Mouse (Mus musculus) A20 (cell line): ENCODE results near the gene Actr5.
A peak's percentile ranks its signal among the peaks of the same experiment; 100 is the strongest.

Source experiments
- DNase-seq: peaks from one replicate; pipeline ENCODE4 v3.0.0-alpha.2; 2011; ENCODE audit warnings: low read depth, low spot score

Actr5 gene

GRCm38 (mm10) chr2:158613541-158614417, 10.9 kb upstream of the Actr5 start:
- peak; percentile 58 for DNase-seq

GRCm38 (mm10) chr2:158614418-158614955, 10.2 kb upstream of the Actr5 start:
- no peak for DNase-seq

- no peak for DNase-seq
Measured at GRCm38 (mm10) chr2:158615161-158615680, 9.5 kb upstream of the Actr5 start.

GRCm38 (mm10) chr2:158615702-158616101, 9.0 kb upstream of the Actr5 start:
- no peak for DNase-seq

- no peak for DNase-seq
Measured at GRCm38 (mm10) chr2:158616296-158616695, 8.4 kb upstream of the Actr5 start.

GRCm38 (mm10) chr2:158616790-158617189, 7.9 kb upstream of the Actr5 start:
- no peak for DNase-seq

- no peak for DNase-seq
Measured at GRCm38 (mm10) chr2:158625231-158625630, 543 bp downstream of the Actr5 start.

- DNase-seq, result no peak
Measured at GRCm38 (mm10) chr2:158625697-158626096, 1.0 kb downstream of the Actr5 start.

- DNase-seq, result no peak
Measured at GRCm38 (mm10) chr2:158628858-158629257, 4.2 kb downstream of the Actr5 start.

GRCm38 (mm10) chr2:158629414-158629813, 4.7 kb downstream of the Actr5 start:
- peak; percentile 25 for DNase-seq

- no peak for DNase-seq
Measured at GRCm38 (mm10) chr2:158631873-158632272, 7.2 kb downstream of the Actr5 start.

- peak; percentile 64 for DNase-seq
Measured at GRCm38 (mm10) chr2:158641869-158642268, 17.2 kb downstream of the Actr5 start.

GRCm38 (mm10) chr2:158642587-158642986, 17.9 kb downstream of the Actr5 start:
- no peak for DNase-seq

GRCm38 (mm10) chr2:158643791-158644190, 19.1 kb downstream of the Actr5 start:
- no peak for DNase-seq

- DNase-seq, result no peak
Measured at GRCm38 (mm10) chr2:158651159-158651908, 26.6 kb downstream of the Actr5 start.

GRCm38 (mm10) chr2:158652985-158653384, 28.3 kb downstream of the Actr5 start:
- DNase-seq, result peak; percentile 80

GRCm38 (mm10) chr2:158654717-158655116, 30.0 kb downstream of the Actr5 start:
- DNase-seq, result no peak

- no peak for DNase-seq
Measured at GRCm38 (mm10) chr2:158655806-158656205, 31.1 kb downstream of the Actr5 start.

GRCm38 (mm10) chr2:158658822-158659221, 34.1 kb downstream of the Actr5 start:
- no peak for DNase-seq

- no peak for DNase-seq
Measured at GRCm38 (mm10) chr2:158659346-158659745, 34.7 kb downstream of the Actr5 start.

- no peak for DNase-seq
Measured at GRCm38 (mm10) chr2:158665098-158665497, 40.4 kb downstream of the Actr5 start, which contains the start of gene Ppp1r16b. Ppp1r16b (plus strand) TSS chr2:158665398.
